Mouse (Mus musculus) pancreas, adult 10 weeks (tissue): ENCODE measurements around the gene Ccl21a. TPM values are rescaled to one million over a fixed set of nuclear protein-coding genes. Genes with fewer than 3 reads are reported as not detected.

Experiments used
- polyA plus RNA-seq: library from polyadenylated mRNA; stranded (reverse); fragments of 350-450 nt; fragmentation: Illumina TruSeq; extraction: RNeasy Lipid Tissue Mini Kit (QIAGEN cat#74804); gene quantifications from one replicate; pipeline ENCODE4 v1.2.3, GENCODE M21; 2015; ENCODE audit warnings: low read depth, low replicate concordance; ENCODE audit not compliant: insufficient read depth

The Ccl21a gene
- polyA plus RNA-seq = 63.2 TPM

GRCm38 (mm10) chr4:42773893-42774292 lies at the start of gene Ccl21a:
TSS of gene Ccl21a (minus strand) at chr4:42773993.

DNA sequence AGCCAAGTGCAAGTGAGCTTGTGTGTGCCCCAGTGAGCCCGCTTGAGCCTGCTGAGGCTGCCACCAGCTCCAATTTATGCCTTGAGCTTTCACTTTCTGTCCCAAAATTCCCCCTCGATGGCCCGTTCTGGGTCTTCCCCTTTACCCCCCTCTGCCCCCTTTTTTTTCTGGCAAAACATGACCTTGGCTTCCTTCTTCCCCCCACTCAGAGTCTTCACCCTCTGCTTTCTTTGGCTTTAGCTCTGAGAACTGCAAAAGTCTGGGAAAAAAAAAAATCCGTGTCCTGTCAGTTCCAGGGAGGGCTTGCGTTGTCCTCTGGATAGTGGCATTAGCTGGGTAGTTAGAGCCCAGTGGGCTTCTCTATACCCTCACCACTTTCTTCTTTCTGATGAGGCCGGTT lies 17.3 kb downstream of the Ccl21a start, which contains the start of gene Ccl19:
Gene Ccl19, minus strand, starts transcription at position 101 of the 400 bp plus-strand sequence.

DNA sequence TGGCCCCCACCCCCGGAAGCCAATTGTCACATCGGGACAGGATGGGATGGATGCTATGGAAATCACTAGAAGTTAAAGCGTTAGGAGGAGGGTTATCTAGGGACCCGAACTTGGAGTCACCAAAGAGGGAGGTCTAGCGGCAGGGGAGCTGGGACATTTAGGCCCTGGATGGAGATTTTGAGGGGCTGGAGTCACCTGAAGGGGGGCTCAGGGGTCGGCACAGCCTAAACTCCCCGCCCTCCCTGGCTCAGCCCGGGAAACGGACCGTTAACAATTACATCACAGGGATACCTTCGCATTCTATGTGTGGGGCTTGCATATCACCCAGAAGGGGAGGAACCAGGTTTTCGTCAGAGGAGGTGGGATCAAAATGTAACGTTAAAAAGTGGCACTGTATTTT lies 38.5 kb downstream of the Ccl21a start, which contains the start of gene 4930578G10Rik:
Gene 4930578G10Rik, plus strand, starts transcription at position 301 of the 400 bp plus-strand sequence.

Other genes with a start within 250 kb of the Ccl21a start
- not detected for gene Fam205a2, start 245.8 kb downstream of the Ccl21a start, polyA plus RNA-seq
- not detected for gene Gm10591, start 161.8 kb downstream of the Ccl21a start, polyA plus RNA-seq
- 2.6 TPM for gene Gm2564, start 144.3 kb downstream of the Ccl21a start, polyA plus RNA-seq
- not detected for gene Ccl27b, start 118.7 kb downstream of the Ccl21a start, polyA plus RNA-seq
- gene Il11ra2, start 112.1 kb downstream of the Ccl21a start, polyA plus RNA-seq = not detected
- gene 4930578G10Rik, start 38.4 kb downstream of the Ccl21a start, polyA plus RNA-seq = not detected
- gene Ccl19, start 17.4 kb downstream of the Ccl21a start, polyA plus RNA-seq = 5.0 TPM
- gene Fam205a1, start 79.9 kb upstream of the Ccl21a start, polyA plus RNA-seq = not detected
- gene Gm12394, start 82.8 kb upstream of the Ccl21a start, polyA plus RNA-seq = not detected
- not detected for gene Fam205c, start 100.2 kb upstream of the Ccl21a start, polyA plus RNA-seq
- 0.63 TPM for gene Phf24, start 142.7 kb upstream of the Ccl21a start, polyA plus RNA-seq
- 4.4 TPM for gene Dnajb5, start 175.8 kb upstream of the Ccl21a start, polyA plus RNA-seq
- not detected for gene 1700022I11Rik, start 195.6 kb upstream of the Ccl21a start, polyA plus RNA-seq
- 46.2 TPM for gene Vcp, start 226.5 kb upstream of the Ccl21a start, polyA plus RNA-seq
- 1.2 TPM for gene Fancg, start 236.5 kb upstream of the Ccl21a start, polyA plus RNA-seq